Mouse (Mus musculus) midbrain, embryonic 15.5 days (tissue): Measurements from ENCODE around the gene Pax3. TPM values are rescaled to one million over a fixed set of nuclear protein-coding genes. Genes with fewer than 3 reads are reported as not detected.

Source experiments
- ATAC-seq: fragments of 200-750 bp; cut with Nextera tagmentation; replicated peaks from 2 replicates; pipeline ENCODE4 v1.8.0; 2017; ENCODE audit warnings: moderate TSS enrichment
- H3K27ac ChIP-seq: fragments of 300-500 bp; sonication (generic); 2 replicates; pipeline ENCODE4 v1.5.1; 2015; ENCODE audit warnings: mild to moderate bottlenecking, inconsistent platforms
- H3K27me3 ChIP-seq: fragments of 300-500 bp; sonication (generic); replicated peaks from 2 replicates; pipeline ENCODE4 v1.6.1; 2015; ENCODE audit warnings: inconsistent platforms
- H3K36me3 ChIP-seq: fragments of 300-500 bp; sonication (generic); replicated peaks from 2 replicates; pipeline ENCODE4 v1.6.1; 2015; ENCODE audit warnings: inconsistent platforms
- H3K4me1 ChIP-seq: fragments of 300-500 bp; sonication (generic); 2 replicates; pipeline ENCODE4 v1.6.1; 2015; ENCODE audit warnings: inconsistent platforms
- H3K4me2 ChIP-seq: fragments of 300-500 bp; sonication (generic); 2 replicates; pipeline ENCODE4 v1.6.1; 2015; ENCODE audit warnings: inconsistent platforms, mild to moderate bottlenecking, moderate library complexity
- H3K4me3 ChIP-seq: fragments of 300-500 bp; sonication (generic); 2 replicates; pipeline ENCODE4 v1.5.1; 2015; ENCODE audit warnings: mild to moderate bottlenecking, inconsistent platforms
- H3K9ac ChIP-seq: fragments of 300-500 bp; sonication (generic); 2 replicates; pipeline ENCODE4 v1.6.1; 2015; ENCODE audit warnings: mild to moderate bottlenecking, inconsistent platforms
- H3K9me3 ChIP-seq: fragments of 300-500 bp; sonication (generic); 2 replicates; pipeline ENCODE4 v1.6.1; 2016; ENCODE audit warnings: inconsistent platforms
- WGBS: fragments of 180-500 bp; shearing (Covaris S2); methylation state at CpG from one replicate; pipeline ENCODE4 v1.1.7; 2015; ENCODE audit warnings: mixed read lengths; 5-methylcytosine and 5-hydroxymethylcytosine counted together
- polyA plus RNA-seq: library from polyadenylated mRNA; unstranded; fragments of >200 nt; fragmentation: Nextera tagmentation; extraction: Ambion mirVana; gene quantifications from 2 replicates; pipeline ENCODE4 v1.2.1, GENCODE M21; 2015

Gene Pax3
- polyA plus RNA-seq: 11.4 and 14.4 TPM in 2 replicates

DNA sequence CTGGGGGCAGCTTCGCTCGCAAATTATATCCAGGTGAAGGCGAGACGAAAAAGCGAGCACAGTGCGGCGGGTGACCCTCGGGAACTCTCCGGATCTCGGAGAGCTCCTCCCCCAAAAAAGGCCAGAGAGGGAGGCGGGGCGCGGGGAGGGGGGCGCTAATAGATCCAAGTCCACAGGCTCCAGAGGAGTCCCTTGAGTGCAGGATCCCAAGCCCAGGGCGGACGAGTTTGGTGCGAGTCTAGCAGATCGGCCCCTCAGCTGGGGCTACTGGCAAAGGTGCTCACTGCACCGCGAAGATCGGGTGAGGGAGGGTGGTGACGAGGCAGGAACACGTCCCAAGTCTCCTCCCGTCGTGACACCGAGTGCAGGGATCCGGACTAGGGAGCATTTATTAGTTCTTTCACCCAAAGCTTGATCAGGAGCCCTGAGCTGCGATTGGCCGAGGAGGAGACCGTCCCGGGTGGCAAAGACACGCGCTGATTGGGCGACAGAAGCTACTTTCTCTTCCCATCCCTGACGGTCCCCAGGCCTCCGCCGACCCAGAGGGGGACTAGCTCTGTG is at the start of gene Pax3:
Pax3 (minus strand) TSS at position 384 of the 561 bp plus-strand sequence.
- Histone ChIP-seq H3K4me2 (peak within 1 kb of the TSS; percentile 49), H3K27me3 (peaks cover 50% of the 10 kb centered on the region)
- ATAC-seq: peak; percentile 71

GRCm38 (mm10) chr1:78234306-78234705 is 37.4 kb upstream of the Pax3 start:
- H3K27me3 ChIP-seq: no peaks in the 10 kb centered on the region
- no peak for ATAC-seq
- no peak overlapping the region for H3K4me2 ChIP-seq
- 86% methylated on average over 5 of the region's 5 CpGs for WGBS
- H3K4me3 ChIP-seq: no peak overlapping the region
- no peak overlapping the region for H3K27ac ChIP-seq
- H3K36me3 ChIP-seq: no peaks in the 10 kb centered on the region
- no peaks in the 10 kb centered on the region for H3K4me1 ChIP-seq
- H3K9me3 ChIP-seq: no peaks in the 10 kb centered on the region
- no peak overlapping the region for H3K9ac ChIP-seq

More for the DNA sequence above, at the start of gene Pax3:
- WGBS: under 1% methylated on average over 37 of the region's 37 CpGs
- Histone ChIP-seq H3K4me3 (peak within 1 kb of the TSS; percentile 38), H3K36me3 (no peaks in the 10 kb centered on the region), H3K27ac (peak within 1 kb of the TSS; percentile 60), H3K4me1 (peaks cover 18% of the 10 kb centered on the region), H3K9ac (no peak within 1 kb of the TSS; the same call in 1 of the 2 replicates), H3K9me3 (no peaks in the 10 kb centered on the region)

DNA sequence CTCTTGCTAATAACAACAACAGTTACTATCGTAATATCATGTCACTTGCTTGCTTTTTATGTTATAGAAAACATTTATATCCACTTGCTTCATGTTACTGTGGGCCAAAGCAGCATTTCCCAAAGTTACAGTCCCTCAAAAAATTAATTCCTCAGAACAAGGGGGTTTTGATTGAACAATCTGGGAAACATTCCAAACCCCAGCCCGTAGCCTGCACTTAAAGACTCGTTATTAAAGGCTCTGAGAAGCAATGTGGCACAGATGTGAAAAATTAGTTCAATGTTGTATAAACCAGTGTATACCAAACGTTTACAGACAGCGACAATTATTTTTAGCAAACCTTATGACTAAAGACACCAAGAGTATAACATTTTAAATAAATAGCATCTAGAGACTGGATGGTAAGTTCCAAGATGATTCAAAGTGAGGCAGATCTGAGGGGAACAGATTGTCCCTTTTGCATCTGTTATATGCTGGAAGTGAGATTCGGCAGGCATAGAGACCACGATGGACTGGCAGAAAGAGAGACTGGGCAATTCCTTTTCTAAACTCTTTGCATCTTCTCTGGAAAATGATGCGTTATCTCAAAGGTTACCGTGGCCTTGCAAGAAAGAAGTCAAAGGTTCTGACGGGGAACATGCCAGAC is 35.1 kb upstream of the Pax3 start:
- no peaks in the 10 kb centered on the region for H3K4me1 ChIP-seq

GRCm38 (mm10) chr1:78229801-78230200 is 32.9 kb upstream of the Pax3 start:
- Histone ChIP-seq H3K4me3 (no peak overlapping the region), H3K9me3 (no peaks in the 10 kb centered on the region), H3K4me1 (no peaks in the 10 kb centered on the region), H3K9ac (no peak overlapping the region), H3K27me3 (no peaks in the 10 kb centered on the region), H3K4me2 (no peak overlapping the region), H3K27ac (no peak overlapping the region), H3K36me3 (no peaks in the 10 kb centered on the region)
- no peak for ATAC-seq

More for the DNA sequence above, 35.1 kb upstream of the Pax3 start:
- Histone ChIP-seq H3K4me3 (no peak overlapping the region), H3K9ac (no peak overlapping the region), H3K4me2 (no peak overlapping the region), H3K9me3 (no peaks in the 10 kb centered on the region), H3K36me3 (no peaks in the 10 kb centered on the region), H3K27ac (no peak overlapping the region), H3K27me3 (no peaks in the 10 kb centered on the region)
- no peak for ATAC-seq
- WGBS: 80% methylated on average over 10 of the region's 10 CpGs

DNA sequence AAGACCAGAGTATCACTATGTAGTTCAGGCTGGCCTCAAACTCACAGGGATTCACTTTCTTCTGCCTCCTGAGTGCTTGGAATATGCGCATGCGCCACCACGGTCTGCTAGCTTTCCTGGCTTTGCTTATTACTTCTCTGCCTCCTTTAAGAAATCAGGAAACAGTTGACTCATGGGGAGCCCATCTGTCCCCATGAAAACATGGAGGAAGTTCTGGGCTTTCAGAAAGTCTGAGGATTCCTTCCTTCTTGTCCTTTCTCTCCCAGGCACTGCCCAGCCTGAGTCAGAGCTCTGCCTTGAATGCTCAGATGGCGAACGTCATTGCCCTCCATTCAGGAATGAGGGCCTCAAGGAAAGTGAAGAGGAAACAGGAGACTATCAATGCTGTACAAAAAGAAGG is 31.8 kb upstream of the Pax3 start:
- Histone ChIP-seq H3K36me3 (no peaks in the 10 kb centered on the region), H3K4me3 (no peak overlapping the region), H3K27me3 (no peaks in the 10 kb centered on the region), H3K9ac (no peak overlapping the region), H3K4me1 (no peaks in the 10 kb centered on the region), H3K27ac (no peak overlapping the region), H3K9me3 (no peaks in the 10 kb centered on the region), H3K4me2 (no peak overlapping the region)
- WGBS: 71% methylated on average over 5 of the region's 5 CpGs
- ATAC-seq: no peak

- no peaks in the 10 kb centered on the region for H3K9me3 ChIP-seq
- H3K27ac ChIP-seq: no peak overlapping the region
- 4% methylated on average over 19 of the region's 19 CpGs for WGBS
- H3K9ac ChIP-seq: no peak overlapping the region
- peak overlapping the region; percentile 51 for H3K4me3 ChIP-seq
- H3K4me2 ChIP-seq: peak overlapping the region; percentile 89
- peaks cover 24% of the 10 kb centered on the region for H3K4me1 ChIP-seq
- 0 out of 2 replicates have a peak, but pooled peaks have one; percentile 5 for ATAC-seq
- peaks cover 72% of the 10 kb centered on the region for H3K27me3 ChIP-seq
- no peaks in the 10 kb centered on the region for H3K36me3 ChIP-seq
Measured at GRCm38 (mm10) chr1:78218057-78218780, 21.3 kb upstream of the Pax3 start.

DNA sequence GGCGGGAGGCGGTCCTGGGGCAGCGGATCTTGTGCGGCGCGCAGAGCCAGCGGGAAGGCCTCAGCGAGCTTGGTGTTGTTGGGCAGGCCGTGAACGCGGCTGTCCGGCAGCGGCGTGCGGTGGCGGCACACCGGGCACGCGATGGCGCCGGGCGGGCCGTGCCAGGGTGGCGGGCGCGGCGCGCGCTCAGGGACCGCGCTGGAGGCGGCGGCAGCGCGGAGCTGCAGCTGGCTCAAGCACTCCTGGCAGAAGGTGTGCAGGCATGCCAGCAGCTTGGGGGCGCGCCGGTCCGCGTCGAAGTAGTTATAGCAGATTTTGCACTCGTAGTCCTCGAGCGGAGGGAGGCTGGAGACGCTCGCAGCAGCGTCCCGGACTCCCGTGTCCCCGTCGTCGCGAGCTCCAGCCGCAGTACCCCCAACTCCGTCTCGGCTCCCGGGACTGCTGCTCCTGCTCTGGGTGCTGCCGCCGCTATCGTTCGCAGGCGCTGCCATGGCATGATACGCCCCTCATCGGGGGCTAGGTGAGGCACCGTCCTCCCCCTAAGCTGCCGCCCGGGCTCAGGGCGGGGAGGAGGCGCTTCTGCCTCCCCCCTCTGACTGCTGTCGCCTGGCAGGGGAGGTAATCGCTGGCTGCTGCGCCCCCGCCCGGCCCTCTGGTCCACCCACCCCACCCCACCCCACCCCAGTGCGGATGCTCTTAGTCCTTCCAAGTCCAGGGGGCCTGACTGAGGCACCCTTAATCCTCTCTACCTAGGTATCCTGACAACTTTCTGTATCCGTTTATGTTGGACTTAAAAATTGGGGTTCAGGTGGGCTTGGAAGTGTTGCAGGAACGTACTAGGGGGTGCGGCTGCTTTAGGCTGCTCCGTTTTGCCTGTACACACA is 20.5 kb upstream of the Pax3 start:
- ATAC-seq: peak; percentile 88
- Histone ChIP-seq H3K4me2 (peak overlapping the region; percentile 89), H3K4me1 (peaks cover 24% of the 10 kb centered on the region), H3K27me3 (peaks cover 80% of the 10 kb centered on the region), H3K9ac (peak overlapping the region; percentile 40), H3K9me3 (no peaks in the 10 kb centered on the region), H3K27ac (0 out of 2 replicates have a peak overlapping the region, but pooled peaks have one; percentile 32), H3K4me3 (peak overlapping the region; percentile 51), H3K36me3 (no peaks in the 10 kb centered on the region)
- WGBS: under 1% methylated on average over 78 of the region's 79 CpGs

DNA sequence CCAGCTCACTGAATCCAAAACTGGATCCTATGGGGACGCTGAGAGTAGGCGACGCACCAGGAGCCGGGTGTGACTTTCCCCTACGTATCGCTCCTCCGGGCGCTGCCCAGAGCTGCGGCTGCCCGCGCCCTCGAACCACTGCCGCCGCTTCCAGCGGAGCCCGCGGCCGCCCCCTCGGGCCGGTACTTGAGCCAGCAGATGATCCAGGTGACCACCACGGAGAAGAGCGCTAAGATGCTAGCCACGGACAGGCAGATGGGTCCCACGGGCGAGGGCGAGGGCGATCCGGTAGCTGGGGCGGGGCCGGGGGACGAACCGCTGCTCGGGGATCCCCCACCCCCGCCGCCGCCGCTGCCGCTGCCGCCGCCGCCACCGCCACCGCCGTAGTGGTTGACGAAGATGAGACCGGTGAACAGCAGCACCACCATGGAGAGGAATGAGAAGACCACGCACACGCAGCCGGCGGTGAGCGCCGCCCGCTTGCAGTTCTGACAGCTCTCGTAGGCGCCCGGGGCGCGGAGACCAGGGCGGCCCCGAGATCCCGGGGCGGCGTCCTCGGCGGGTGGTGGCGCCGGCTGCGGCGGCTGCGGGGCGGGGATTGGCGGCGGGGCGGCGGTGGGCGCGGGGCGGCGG is 19.7 kb upstream of the Pax3 start:
- Histone ChIP-seq H3K4me1 (peaks cover 24% of the 10 kb centered on the region), H3K4me2 (peak overlapping the region; percentile 89), H3K36me3 (no peaks in the 10 kb centered on the region), H3K27me3 (peaks cover 85% of the 10 kb centered on the region), H3K27ac (0 out of 2 replicates have a peak overlapping the region, but pooled peaks have one; percentile 32), H3K4me3 (peak overlapping the region; percentile 51), H3K9ac (peak overlapping the region; percentile 40), H3K9me3 (no peaks in the 10 kb centered on the region)
- peak; percentile 74 for ATAC-seq
- under 1% methylated on average over 79 of the region's 79 CpGs for WGBS

DNA sequence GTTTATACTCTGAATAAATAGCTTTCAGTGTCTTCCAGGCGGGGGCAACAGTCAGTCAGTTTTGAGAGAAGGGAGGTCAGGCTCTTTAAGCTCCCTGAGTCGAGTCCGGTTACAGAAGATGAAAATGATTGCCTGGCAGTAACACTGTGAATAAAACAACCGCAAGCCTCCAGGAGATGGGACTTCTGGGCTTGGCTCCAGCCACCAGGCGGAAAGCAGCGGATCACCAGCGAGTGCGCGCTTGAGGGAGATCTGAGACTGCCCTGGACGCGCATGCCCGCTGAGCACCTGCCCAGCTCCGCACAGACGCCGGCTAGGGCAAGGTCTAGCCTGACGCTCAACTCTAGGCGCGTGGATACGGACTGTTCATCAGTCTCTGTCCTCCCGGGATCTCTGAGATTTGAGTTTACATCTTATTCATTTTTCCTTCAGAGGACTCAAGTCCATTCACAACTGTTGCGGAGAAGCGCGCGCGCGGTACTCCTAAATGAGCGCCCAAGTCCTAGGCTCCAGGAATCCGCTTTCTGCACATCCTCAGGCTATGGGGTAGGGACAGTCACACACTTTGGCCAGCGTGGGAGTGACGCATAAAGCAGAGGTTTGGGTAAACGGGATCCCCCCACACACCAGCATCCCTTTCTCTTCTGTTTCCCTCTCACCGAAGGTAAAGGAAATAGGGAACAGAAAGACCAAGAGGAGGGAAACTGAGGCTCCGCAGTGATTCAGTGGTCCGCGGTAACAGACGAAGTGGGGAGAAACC is 19.0 kb upstream of the Pax3 start:
- Histone ChIP-seq H3K9me3 (no peaks in the 10 kb centered on the region), H3K4me3 (peak overlapping the region; percentile 51), H3K27me3 (peaks cover 85% of the 10 kb centered on the region), H3K4me1 (peaks cover 24% of the 10 kb centered on the region), H3K36me3 (no peaks in the 10 kb centered on the region), H3K27ac (no peak overlapping the region), H3K4me2 (peak overlapping the region; percentile 89), H3K9ac (no peak overlapping the region)
- WGBS: under 1% methylated on average over 36 of the region's 36 CpGs
- peak; percentile 66 for ATAC-seq

DNA sequence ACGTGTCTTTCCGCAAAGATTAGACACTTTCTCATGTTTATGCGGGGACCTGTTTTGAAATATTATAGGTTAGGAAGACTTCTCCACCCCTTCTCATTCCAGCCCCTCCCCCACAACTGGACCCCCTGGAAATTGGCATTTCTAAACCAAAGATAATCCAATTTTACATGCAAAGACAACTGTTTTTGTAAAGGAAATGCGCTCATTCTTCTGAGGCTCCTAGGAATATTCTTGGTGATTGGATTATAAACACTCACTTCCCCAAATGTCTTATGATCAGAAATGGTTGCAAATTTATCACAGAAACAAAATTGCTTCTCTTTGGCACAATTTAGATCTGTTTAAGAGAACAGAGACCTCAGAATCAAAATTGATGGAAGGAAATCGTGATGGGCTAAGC is 14.1 kb upstream of the Pax3 start:
- H3K4me1 ChIP-seq: peaks cover 5% of the 10 kb centered on the region
- H3K9me3 ChIP-seq: no peaks in the 10 kb centered on the region
- WGBS: 2% methylated on average over 5 of the region's 5 CpGs
- H3K9ac ChIP-seq: no peak overlapping the region
- H3K27me3 ChIP-seq: peaks cover 94% of the 10 kb centered on the region
- no peak overlapping the region for H3K27ac ChIP-seq
- ATAC-seq: no peak
- no peak overlapping the region for H3K4me2 ChIP-seq
- no peaks in the 10 kb centered on the region for H3K36me3 ChIP-seq
- H3K4me3 ChIP-seq: no peak overlapping the region

GRCm38 (mm10) chr1:78210568-78210967 is 13.6 kb upstream of the Pax3 start:
- under 1% methylated on average over 15 of the region's 15 CpGs for WGBS
- no peak overlapping the region for H3K27ac ChIP-seq
- no peaks in the 10 kb centered on the region for H3K9me3 ChIP-seq
- H3K27me3 ChIP-seq: peaks cover 94% of the 10 kb centered on the region
- no peak for ATAC-seq
- no peak overlapping the region for H3K4me3 ChIP-seq
- peaks cover under 1% of the 10 kb centered on the region; the same call in 1 of the 2 replicates for H3K4me1 ChIP-seq
- H3K9ac ChIP-seq: no peak overlapping the region
- no peaks in the 10 kb centered on the region for H3K36me3 ChIP-seq
- no peak overlapping the region for H3K4me2 ChIP-seq
